Mouse (Mus musculus) frontal cortex, adult 2 months (tissue): ENCODE measurements at regions not wholly inside any gene's neighbourhood (a gene's known extent, or its start where the extent isn't known, plus 50 kb on each side); places are given as distances from the start of the nearest gene placed in this dataset.
A peak's percentile ranks its signal among the peaks of the same experiment; 100 is the strongest.

Experiments
- DNase-seq, 2 experiments: peaks; one replicate each; pipeline ENCODE4 v3.0.0; 2022; ENCODE audit warnings: low spot score in 1 of 2; ENCODE audit errors: extremely low spot score in 1 of 2

DNA sequence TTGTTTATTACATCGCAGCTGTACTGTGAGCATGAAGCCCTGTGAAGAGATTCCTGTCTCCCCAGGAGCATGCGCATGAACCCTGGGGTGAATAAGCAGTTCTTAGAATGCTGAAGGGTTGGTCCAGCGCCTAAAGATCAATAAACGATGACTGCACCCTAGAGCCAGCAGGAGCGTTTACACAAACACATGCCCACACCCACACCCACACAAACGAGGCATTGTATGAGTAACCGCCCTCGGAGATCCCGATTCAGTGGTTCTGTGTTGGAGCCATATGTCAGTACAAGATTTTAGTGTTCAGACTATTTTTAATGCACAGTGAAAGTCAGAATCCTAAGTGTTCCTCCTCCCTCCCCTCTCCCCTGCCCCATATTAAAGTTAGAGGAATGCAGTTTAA, 57.3 kb downstream of the Edn1 start:
- peak in 1 of 2 experiments; percentile 20 for DNase-seq

DNA sequence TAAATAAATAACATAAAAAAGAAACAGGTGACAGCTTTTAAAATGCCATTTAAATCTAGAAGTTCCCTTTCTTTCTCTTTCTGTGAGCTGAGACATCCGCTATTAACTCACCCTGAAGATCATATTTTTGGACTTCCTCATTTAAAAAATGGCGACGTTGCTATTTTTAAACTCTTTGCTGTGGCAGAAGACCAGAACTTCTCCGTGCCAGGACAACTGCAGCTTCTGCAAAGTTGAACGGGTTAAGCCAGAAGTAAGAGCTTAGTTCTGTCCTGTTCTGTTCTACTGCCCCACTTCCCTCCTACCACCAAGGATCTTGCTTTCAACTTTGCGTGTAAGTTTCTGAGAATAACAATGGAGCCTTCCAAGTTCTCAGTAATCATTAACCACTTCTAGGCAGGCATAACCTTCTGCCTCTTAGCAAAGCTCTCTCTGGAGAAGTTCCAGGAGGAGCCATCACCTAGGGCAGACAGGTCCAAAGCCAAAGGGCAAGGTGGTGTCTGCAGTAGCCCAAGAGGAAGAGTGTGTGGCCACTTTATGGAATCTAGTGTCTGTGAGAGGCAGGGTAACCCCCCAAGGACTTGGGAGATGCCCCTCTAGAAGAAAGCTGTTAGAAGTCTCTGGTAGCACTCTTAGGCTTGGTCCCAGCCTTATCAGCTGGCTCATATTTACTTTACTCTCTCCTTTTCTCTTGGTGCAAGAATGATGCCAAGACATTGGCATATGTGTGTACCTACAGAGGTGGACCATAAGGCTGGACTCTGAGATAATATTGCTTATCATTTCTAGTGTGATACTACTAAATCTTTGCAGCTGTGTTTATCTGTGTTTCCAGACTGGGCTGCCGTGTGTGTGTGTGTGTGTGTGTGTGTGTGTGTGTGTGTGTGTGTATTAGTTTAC, 66.6 kb downstream of the Edn1 start:
- DNase-seq = no peak

- no peak for DNase-seq
Observed at GRCm38 (mm10) chr13:42369826-42370225, 68.5 kb downstream of the Edn1 start.

DNA sequence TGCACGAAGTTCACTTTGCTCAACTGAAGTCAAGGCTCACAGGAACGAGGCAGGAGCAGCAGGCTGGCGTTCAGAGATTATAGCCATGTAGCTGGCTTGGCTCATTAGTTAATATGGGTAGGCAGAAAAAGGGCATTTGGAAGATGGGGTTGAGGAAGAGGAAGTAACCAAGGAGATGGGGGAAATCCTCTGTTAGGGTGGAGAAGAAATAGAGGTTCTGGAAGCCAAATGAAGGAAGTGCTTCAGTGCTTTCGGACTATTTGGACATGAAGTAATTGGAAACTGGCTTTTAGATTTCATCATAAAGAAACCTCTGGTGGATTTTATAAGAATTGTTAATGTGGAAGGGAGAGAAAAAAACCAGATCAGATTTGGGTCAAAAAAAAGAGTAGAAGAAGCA, 70.9 kb downstream of the Edn1 start:
- DNase-seq = no peak

- DNase-seq = no peak
Observed at GRCm38 (mm10) chr13:42374181-42374596, 72.9 kb downstream of the Edn1 start.

GRCm38 (mm10) chr13:42379675-42380074, 78.4 kb downstream of the Edn1 start:
- no peak for DNase-seq

GRCm38 (mm10) chr13:42383099-42383498, 81.8 kb downstream of the Edn1 start:
- DNase-seq = no peak

- no peak for DNase-seq
Observed at GRCm38 (mm10) chr13:42390389-42390788, 89.1 kb downstream of the Edn1 start.

GRCm38 (mm10) chr13:42391330-42392005, 90.2 kb downstream of the Edn1 start:
- DNase-seq = no peak

- no peak for DNase-seq
Observed at GRCm38 (mm10) chr13:42392701-42393100, 91.4 kb downstream of the Edn1 start.

DNA sequence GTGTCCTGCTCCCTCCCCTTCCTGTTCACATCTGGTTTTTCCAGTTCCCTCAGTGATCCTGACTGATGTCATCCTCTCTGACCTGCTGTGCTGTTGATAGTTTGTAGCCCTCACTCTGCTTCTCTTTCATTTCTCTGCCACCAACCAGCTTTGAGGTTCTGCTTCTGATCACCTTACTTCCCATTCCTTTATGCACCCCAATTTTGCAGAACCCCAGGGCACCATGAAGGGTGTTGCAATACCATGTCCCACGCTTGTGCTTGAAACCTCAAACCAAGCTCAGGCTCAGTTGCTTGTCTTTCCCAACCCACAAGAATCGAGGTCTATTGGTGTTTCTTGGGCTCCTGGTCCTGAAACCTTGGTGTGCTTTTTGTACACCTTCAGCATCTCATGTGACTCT, 93.3 kb downstream of the Edn1 start:
- no peak for DNase-seq

DNA sequence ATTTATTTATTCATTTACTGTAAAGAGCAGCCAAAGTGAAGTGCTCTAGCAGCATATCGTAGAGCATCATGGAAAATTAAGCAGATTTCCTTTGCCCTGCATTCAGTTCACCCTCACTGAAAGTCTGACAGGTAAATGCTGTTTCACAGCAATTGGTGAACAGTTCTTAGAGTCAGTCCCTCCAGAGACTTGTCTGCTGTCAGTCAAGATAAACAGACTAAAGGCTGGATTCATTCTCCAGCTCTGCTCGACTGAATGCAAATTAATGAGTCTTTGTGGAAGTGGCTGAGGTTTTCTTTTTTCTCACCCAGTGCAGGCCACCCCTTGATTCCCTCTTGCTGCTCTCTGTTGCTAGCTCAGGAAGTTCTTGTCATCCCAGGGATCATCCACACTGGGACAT, 100.2 kb downstream of the Edn1 start:
- DNase-seq = no peak

GRCm38 (mm10) chr13:42403231-42404020, 102.2 kb downstream of the Edn1 start:
- peak; percentile 70 to 82 for DNase-seq

GRCm38 (mm10) chr13:42412652-42413282, 111.5 kb downstream of the Edn1 start:
- no peak for DNase-seq

GRCm38 (mm10) chr13:42446921-42447320, 145.6 kb downstream of the Edn1 start:
- no peak for DNase-seq

DNA sequence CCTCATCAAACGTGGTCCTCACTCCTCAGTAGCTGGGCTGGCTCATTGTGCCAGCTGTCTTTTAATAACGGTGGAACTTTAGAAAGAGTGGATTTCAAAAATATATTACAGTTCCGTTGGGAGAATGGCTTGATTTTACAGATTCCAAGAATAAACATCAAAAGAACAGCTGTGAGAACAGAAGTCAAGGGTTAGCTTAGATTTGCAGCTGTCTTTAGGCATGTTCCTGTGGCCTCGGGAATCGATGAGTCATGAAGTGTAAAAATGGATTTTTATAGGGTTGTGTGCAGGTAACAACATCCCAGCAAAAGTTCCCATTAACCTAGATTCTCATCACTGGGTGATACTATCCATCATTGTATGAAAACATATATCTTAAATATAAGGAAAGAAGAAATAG, 152.4 kb downstream of the Edn1 start:
- no peak for DNase-seq

DNA sequence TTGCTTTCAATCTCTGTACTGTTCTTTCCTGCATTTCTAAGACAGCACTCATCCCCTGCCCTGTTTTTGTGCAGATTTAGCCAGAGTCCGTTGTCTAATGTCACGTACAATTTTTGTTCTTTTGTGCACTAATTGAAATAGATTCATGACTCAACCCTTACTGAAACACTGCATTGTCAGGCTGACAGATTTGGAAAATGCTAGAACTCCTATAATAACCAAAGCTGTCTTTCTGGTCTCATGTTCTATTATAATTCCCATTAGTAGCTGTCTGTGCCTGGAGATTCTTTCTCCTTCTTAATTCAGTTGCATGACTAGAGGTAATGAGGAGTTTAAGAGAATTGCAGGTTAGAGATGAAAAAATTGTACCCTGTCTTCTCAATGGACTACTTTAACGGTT, 158.6 kb downstream of the Edn1 start:
- DNase-seq = peak; percentile 3 to 7

GRCm38 (mm10) chr13:42478825-42479224, 177.5 kb downstream of the Edn1 start:
- DNase-seq = peak in 1 of 2 experiments; percentile 23

DNA sequence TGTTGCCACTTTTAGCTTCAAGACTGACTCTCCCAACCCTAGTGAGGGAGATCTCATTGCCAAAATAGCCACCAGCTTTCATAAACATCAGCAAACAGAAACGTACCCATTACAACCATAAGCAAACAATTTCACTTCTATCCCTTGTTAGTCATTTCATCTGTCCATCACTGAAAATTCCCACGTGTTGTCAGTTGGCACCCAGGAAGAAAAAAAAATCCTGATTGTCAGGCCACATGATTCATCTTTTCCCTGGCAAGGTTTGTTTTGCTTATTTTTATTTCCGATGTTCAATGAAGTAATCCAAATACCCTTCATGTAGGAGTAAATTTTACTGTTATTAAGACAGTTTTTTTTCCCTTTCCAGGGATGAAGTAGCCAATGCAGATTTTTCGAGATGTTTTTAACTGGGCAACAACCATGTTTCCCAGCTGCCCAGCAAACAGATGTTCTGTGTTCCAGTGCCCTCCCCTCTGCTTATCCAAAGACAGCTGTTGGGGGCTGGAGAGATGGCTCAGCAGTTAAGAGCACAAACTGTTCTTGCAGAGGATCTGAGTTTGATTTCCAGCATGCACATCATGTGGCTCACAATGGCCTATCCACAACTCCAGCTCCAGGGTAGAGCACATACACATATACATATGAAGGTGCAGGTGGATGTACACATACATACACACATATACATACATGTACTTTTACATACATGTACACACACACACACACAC, 189.3 kb upstream of the Phactr1 start:
- DNase-seq = peak in 1 of 2 experiments; percentile 10

GRCm38 (mm10) chr13:42494371-42494770, 186.1 kb upstream of the Phactr1 start:
- DNase-seq = no peak
